ENCODE assay signal across 9 mouse cellular contexts in the genomic region with DNA sequence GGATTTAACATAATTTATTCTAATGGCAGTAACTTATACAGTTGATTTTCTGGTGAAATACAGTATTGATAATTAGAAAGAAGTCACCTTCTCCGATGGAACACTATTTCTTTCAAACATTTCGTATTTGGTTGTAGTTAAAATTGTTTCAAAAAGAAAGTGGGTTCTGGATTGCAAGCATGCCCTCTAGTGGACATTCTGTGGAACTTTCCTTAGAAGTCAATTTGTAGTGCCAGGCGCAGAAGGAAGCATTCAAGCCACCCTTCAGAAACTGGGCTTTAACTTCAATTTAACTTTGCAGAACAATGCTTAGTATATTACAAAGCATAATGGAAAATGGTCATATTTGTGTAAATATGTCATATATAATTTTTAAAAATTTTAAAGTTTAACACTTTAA.
DNase-seq lines count a peak whose midpoint lies in the region; ATAC-seq lines count a peak whose summit lies in the region.
"Had no signal": no experiment of that assay in that cellular context is flagged by ENCODE, and none has a peak within 500 bp of the region (broad histone marks: within the 10 kb centered on the region; RNA-seq: fewer than 3 reads in every experiment).

No protein-coding gene starts in this region.

- H3K27me3 ChIP-seq in hindbrain, embryonic 11.5 days (ENCODE audit: control insufficient read depth, insufficient read depth, low read length) = no peaks in the 10 kb centered on the region
- H3K27me3 ChIP-seq in hindbrain, embryonic 16.5 days (replicated peaks; ENCODE audit: control insufficient read depth, insufficient read depth, low read length) = no peaks in the 10 kb centered on the region
- H3K27me3 ChIP-seq in intestine, embryonic 16.5 days (replicated peaks; ENCODE audit: control insufficient read depth, insufficient read depth, low read length) = no peaks in the 10 kb centered on the region

- H3K4me1 ChIP-seq in hindbrain, embryonic 11.5 days (replicated peaks; ENCODE audit: control insufficient read depth, insufficient read depth, low read length) = no peaks in the 10 kb centered on the region
- no peaks in the 10 kb centered on the region for H3K4me1 ChIP-seq in hindbrain, embryonic 16.5 days (ENCODE audit: control insufficient read depth, insufficient read depth, low read depth, low read length)
- H3K4me1 ChIP-seq in intestine, embryonic 16.5 days (ENCODE audit: control insufficient read depth, insufficient read depth, low read length) = no peaks in the 10 kb centered on the region

- ATAC-seq in hindbrain, embryonic 11.5 days (ENCODE audit: low FRiP score) = no peak
- no peak for ATAC-seq in hindbrain, embryonic 16.5 days
- ATAC-seq in intestine, embryonic 16.5 days = no peak

- H3K27ac ChIP-seq in hindbrain, embryonic 11.5 days (ENCODE audit: low read depth, low read length) = no peak overlapping the region
- H3K27ac ChIP-seq in hindbrain, embryonic 16.5 days (ENCODE audit: low read depth, low read length) = no peak overlapping the region
- H3K27ac ChIP-seq in intestine, embryonic 16.5 days (ENCODE audit: low read length) = no peak overlapping the region

- no peak overlapping the region for H3K4me3 ChIP-seq in hindbrain, embryonic 11.5 days (ENCODE audit: low read depth, low read length)
- H3K4me3 ChIP-seq in hindbrain, embryonic 16.5 days (ENCODE audit: low read length) = no peak overlapping the region
- no peak overlapping the region for H3K4me3 ChIP-seq in intestine, embryonic 16.5 days (ENCODE audit: low read length)
- H3K4me3 ChIP-seq: erythroblast, embryonic 14.5 days had no signal

- peak; percentile 46 for DNase-seq in hindbrain, embryonic 11.5 days (ENCODE audit: low spot score)
- DNase-seq in right cerebral cortex, postnatal 10 days (ENCODE audit: low spot score in 2 of 2) = peak; percentile 39 to 41
- no peak for DNase-seq in right cerebral cortex, postnatal 14 days
- DNase-seq in adipocyte (ENCODE audit: low spot score) = peak; percentile 65
- peak; percentile 26 for DNase-seq in lung, postnatal 25 days (ENCODE audit: low spot score)
- no peak for DNase-seq in adrenal gland, adult 8-10 months

- WGBS in hindbrain, embryonic 11.5 days = 26% methylated on average over 3 of the region's 3 CpGs
- 18% methylated on average over 3 of the region's 3 CpGs for WGBS in hindbrain, embryonic 16.5 days
- WGBS in intestine, embryonic 16.5 days = 26% methylated on average over 3 of the region's 3 CpGs

- H3K9ac ChIP-seq in hindbrain, embryonic 11.5 days (ENCODE audit: low read depth, low read length) = no peak overlapping the region
- H3K9ac ChIP-seq in hindbrain, embryonic 16.5 days (ENCODE audit: low read depth, low read length) = no peak overlapping the region
- no peak overlapping the region for H3K9ac ChIP-seq in intestine, embryonic 16.5 days (ENCODE audit: low read depth, low read length)

- H3K9me3 ChIP-seq in hindbrain, embryonic 11.5 days (ENCODE audit: control insufficient read depth, low read length) = no peaks in the 10 kb centered on the region
- no peaks in the 10 kb centered on the region for H3K9me3 ChIP-seq in hindbrain, embryonic 16.5 days (ENCODE audit: control insufficient read depth, low read length)
- no peaks in the 10 kb centered on the region for H3K9me3 ChIP-seq in intestine, embryonic 16.5 days (ENCODE audit: control insufficient read depth, low read length)

- no peaks in the 10 kb centered on the region for H3K36me3 ChIP-seq in hindbrain, embryonic 11.5 days (ENCODE audit: control insufficient read depth, insufficient read depth, low read length)
- no peaks in the 10 kb centered on the region for H3K36me3 ChIP-seq in hindbrain, embryonic 16.5 days (ENCODE audit: control insufficient read depth, insufficient read depth, low read length)
- H3K36me3 ChIP-seq in intestine, embryonic 16.5 days (ENCODE audit: control insufficient read depth, insufficient read depth, low read length) = no peaks in the 10 kb centered on the region

- H3K4me2 ChIP-seq in hindbrain, embryonic 11.5 days (replicated peaks; ENCODE audit: low read depth, low read length) = no peak overlapping the region
- H3K4me2 ChIP-seq in hindbrain, embryonic 16.5 days (ENCODE audit: low read length) = no peak overlapping the region
- no peak overlapping the region for H3K4me2 ChIP-seq in intestine, embryonic 16.5 days (ENCODE audit: low read depth, low read length)

Comparison
In these comparisons a context has a peak if more than half of its experiments do, and no peak if none do; other contexts are left out.
1. DNase-seq: peak in hindbrain, embryonic 11.5 days (single experiment), right cerebral cortex, postnatal 10 days (2 of 2), adipocyte (single experiment) and lung, postnatal 25 days (single experiment); none in right cerebral cortex, postnatal 14 days (single experiment) and adrenal gland, adult 8-10 months (single experiment).